Mouse (Mus musculus): ENCODE data around the gene Snx14. TPM values are rescaled to one million over a fixed set of nuclear protein-coding genes. Genes with fewer than 3 reads are reported as not detected.

Snx14 gene
- polyA plus RNA-seq, 1 experiment, result 31.4 TPM

- H3K36me3 ChIP-seq (ENCODE audit: control insufficient read depth, insufficient read depth, low read length, poor library complexity, severe bottlenecking), result peaks cover 4% of the 10 kb centered on the region
- no peak overlapping the region for H3K9ac ChIP-seq (ENCODE audit: low read depth, poor library complexity, severe bottlenecking)
- no peaks in the 10 kb centered on the region for H3K4me1 ChIP-seq (ENCODE audit: control insufficient read depth, insufficient read depth, low read length)
- H3K27me3 ChIP-seq (ENCODE audit: control insufficient read depth, insufficient read depth, low read length, poor library complexity, severe bottlenecking), result no peaks in the 10 kb centered on the region
- H3K27ac ChIP-seq (ENCODE audit: insufficient read depth, low read length), result no peak overlapping the region
- no peak overlapping the region for H3K4me3 ChIP-seq (ENCODE audit: low read depth, low read length)
- TF ChIP-seq CTCF (IDR thresholded peaks at IDR 0.05; ENCODE audit: low read depth, low read length) (no peak), EP300 (IDR thresholded peaks at IDR 0.05; ENCODE audit: insufficient read depth, low read depth, low read length) (no peak), POLR2A (IDR thresholded peaks at IDR 0.05; ENCODE audit: insufficient read depth, low read length) (no peak)
- no peaks in the 10 kb centered on the region for H3K9me3 ChIP-seq (replicated peaks; ENCODE audit: control insufficient read depth, insufficient read depth, low read length, poor library complexity, severe bottlenecking)
Measured at GRCm38 (mm10) chr9:88380076-88380475, 58.7 kb downstream of the Snx14 start.

GRCm38 (mm10) chr9:88379057-88379456 is 59.7 kb downstream of the Snx14 start:
- H3K27ac ChIP-seq (ENCODE audit: insufficient read depth, low read length), result no peak overlapping the region

GRCm38 (mm10) chr9:88377483-88377882 is 61.3 kb downstream of the Snx14 start:
- H3K9me3 ChIP-seq (replicated peaks; ENCODE audit: control insufficient read depth, insufficient read depth, low read length, poor library complexity, severe bottlenecking), result no peaks in the 10 kb centered on the region
- no peak overlapping the region for H3K27ac ChIP-seq (ENCODE audit: insufficient read depth, low read length)
- H3K9ac ChIP-seq (ENCODE audit: low read depth, poor library complexity, severe bottlenecking), result no peak overlapping the region
- TF ChIP-seq POLR2A (IDR thresholded peaks at IDR 0.05; ENCODE audit: insufficient read depth, low read length) (no peak), CTCF (IDR thresholded peaks at IDR 0.05; ENCODE audit: low read depth, low read length) (no peak), EP300 (IDR thresholded peaks at IDR 0.05; ENCODE audit: insufficient read depth, low read depth, low read length) (no peak)
- no peaks in the 10 kb centered on the region for H3K4me1 ChIP-seq (ENCODE audit: control insufficient read depth, insufficient read depth, low read length)
- H3K27me3 ChIP-seq (ENCODE audit: control insufficient read depth, insufficient read depth, low read length, poor library complexity, severe bottlenecking), result no peaks in the 10 kb centered on the region
- peaks cover 4% of the 10 kb centered on the region for H3K36me3 ChIP-seq (ENCODE audit: control insufficient read depth, insufficient read depth, low read length, poor library complexity, severe bottlenecking)
- H3K4me3 ChIP-seq (ENCODE audit: low read depth, low read length), result no peak overlapping the region

More at GRCm38 (mm10) chr9:88379057-88379456, 59.7 kb downstream of the Snx14 start:
- H3K4me3 ChIP-seq (ENCODE audit: low read depth, low read length), result no peak overlapping the region
- H3K36me3 ChIP-seq (ENCODE audit: control insufficient read depth, insufficient read depth, low read length, poor library complexity, severe bottlenecking), result peaks cover 4% of the 10 kb centered on the region
- TF ChIP-seq POLR2A (IDR thresholded peaks at IDR 0.05; ENCODE audit: insufficient read depth, low read length) (no peak), EP300 (IDR thresholded peaks at IDR 0.05; ENCODE audit: insufficient read depth, low read depth, low read length) (no peak), CTCF (IDR thresholded peaks at IDR 0.05; ENCODE audit: low read depth, low read length) (no peak)
- no peaks in the 10 kb centered on the region for H3K27me3 ChIP-seq (ENCODE audit: control insufficient read depth, insufficient read depth, low read length, poor library complexity, severe bottlenecking)
- no peaks in the 10 kb centered on the region for H3K4me1 ChIP-seq (ENCODE audit: control insufficient read depth, insufficient read depth, low read length)
- H3K9me3 ChIP-seq (replicated peaks; ENCODE audit: control insufficient read depth, insufficient read depth, low read length, poor library complexity, severe bottlenecking), result no peaks in the 10 kb centered on the region
- H3K9ac ChIP-seq (ENCODE audit: low read depth, poor library complexity, severe bottlenecking), result no peak overlapping the region

- Histone ChIP-seq H3K36me3 (ENCODE audit: control insufficient read depth, insufficient read depth, low read length, poor library complexity, severe bottlenecking) (no peaks in the 10 kb centered on the region), H3K4me3 (ENCODE audit: low read depth, low read length) (no peak overlapping the region), H3K9me3 (replicated peaks; ENCODE audit: control insufficient read depth, insufficient read depth, low read length, poor library complexity, severe bottlenecking) (no peaks in the 10 kb centered on the region), H3K9ac (ENCODE audit: low read depth, poor library complexity, severe bottlenecking) (no peak overlapping the region), H3K27ac (ENCODE audit: insufficient read depth, low read length) (no peak overlapping the region), H3K4me1 (ENCODE audit: control insufficient read depth, insufficient read depth, low read length) (no peaks in the 10 kb centered on the region), H3K27me3 (ENCODE audit: control insufficient read depth, insufficient read depth, low read length, poor library complexity, severe bottlenecking) (no peaks in the 10 kb centered on the region)
- TF ChIP-seq EP300 (IDR thresholded peaks at IDR 0.05; ENCODE audit: insufficient read depth, low read depth, low read length) (no peak), POLR2A (IDR thresholded peaks at IDR 0.05; ENCODE audit: insufficient read depth, low read length) (no peak), CTCF (IDR thresholded peaks at IDR 0.05; ENCODE audit: low read depth, low read length) (no peak)
Measured at GRCm38 (mm10) chr9:88373001-88373400, 65.8 kb downstream of the Snx14 start.

- H3K36me3 ChIP-seq (ENCODE audit: control insufficient read depth, insufficient read depth, low read length, poor library complexity, severe bottlenecking), result no peaks in the 10 kb centered on the region
- no peak overlapping the region for H3K27ac ChIP-seq (ENCODE audit: insufficient read depth, low read length)
- H3K4me1 ChIP-seq (ENCODE audit: control insufficient read depth, insufficient read depth, low read length), result no peaks in the 10 kb centered on the region
- no peak overlapping the region for H3K4me3 ChIP-seq (ENCODE audit: low read depth, low read length)
- H3K9me3 ChIP-seq (replicated peaks; ENCODE audit: control insufficient read depth, insufficient read depth, low read length, poor library complexity, severe bottlenecking), result no peaks in the 10 kb centered on the region
- no peak for TF ChIP-seq POLR2A (IDR thresholded peaks at IDR 0.05; ENCODE audit: insufficient read depth, low read length)
- TF ChIP-seq CTCF (IDR thresholded peaks at IDR 0.05; ENCODE audit: low read depth, low read length), result no peak
- no peak for TF ChIP-seq EP300 (IDR thresholded peaks at IDR 0.05; ENCODE audit: insufficient read depth, low read depth, low read length)
- H3K9ac ChIP-seq (ENCODE audit: low read depth, poor library complexity, severe bottlenecking), result no peak overlapping the region
- H3K27me3 ChIP-seq (ENCODE audit: control insufficient read depth, insufficient read depth, low read length, poor library complexity, severe bottlenecking), result no peaks in the 10 kb centered on the region
Measured at GRCm38 (mm10) chr9:88371201-88371600, 67.6 kb downstream of the Snx14 start.

- H3K4me3 ChIP-seq (ENCODE audit: low read depth, low read length), result no peak overlapping the region
- H3K9ac ChIP-seq (ENCODE audit: low read depth, poor library complexity, severe bottlenecking), result no peak overlapping the region
- no peaks in the 10 kb centered on the region for H3K36me3 ChIP-seq (ENCODE audit: control insufficient read depth, insufficient read depth, low read length, poor library complexity, severe bottlenecking)
- no peaks in the 10 kb centered on the region for H3K4me1 ChIP-seq (ENCODE audit: control insufficient read depth, insufficient read depth, low read length)
- H3K9me3 ChIP-seq (replicated peaks; ENCODE audit: control insufficient read depth, insufficient read depth, low read length, poor library complexity, severe bottlenecking), result no peaks in the 10 kb centered on the region
- H3K27me3 ChIP-seq (ENCODE audit: control insufficient read depth, insufficient read depth, low read length, poor library complexity, severe bottlenecking), result no peaks in the 10 kb centered on the region
- no peak for TF ChIP-seq POLR2A (IDR thresholded peaks at IDR 0.05; ENCODE audit: insufficient read depth, low read length)
- no peak for TF ChIP-seq EP300 (IDR thresholded peaks at IDR 0.05; ENCODE audit: insufficient read depth, low read depth, low read length)
- TF ChIP-seq CTCF (IDR thresholded peaks at IDR 0.05; ENCODE audit: low read depth, low read length), result no peak
- H3K27ac ChIP-seq (ENCODE audit: insufficient read depth, low read length), result no peak overlapping the region
Measured at GRCm38 (mm10) chr9:88369666-88370065, 69.1 kb downstream of the Snx14 start.

Measured in ES-Bruce4 (cell line).